Mouse (Mus musculus): Measurements from ENCODE around the gene Gtf2a1.
"Not testable (repeated sequence)": the region's sequence is repeated elsewhere in the genome, so short reads cannot be mapped to it uniquely, and the experiment has no call there.

The Gtf2a1 gene

GRCm38 (mm10) chr12:91581204-91582070 lies 8.8 kb downstream of the Gtf2a1 start:
- no peak for DNase-seq

- DNase-seq, result no peak
These were observed 10.6 kb downstream of the Gtf2a1 start for GRCm38 (mm10) chr12:91579665-91580064.

- DNase-seq, result no peak
These were observed 18.6 kb downstream of the Gtf2a1 start for GRCm38 (mm10) chr12:91571708-91572107.

GRCm38 (mm10) chr12:91569255-91569654 lies 21.0 kb downstream of the Gtf2a1 start:
- DNase-seq, result no peak

- DNase-seq, result no peak
These were observed 23.1 kb downstream of the Gtf2a1 start for GRCm38 (mm10) chr12:91567145-91567544.

GRCm38 (mm10) chr12:91558152-91558551 lies 32.1 kb downstream of the Gtf2a1 start:
- not testable (repeated sequence) for DNase-seq

- not testable (repeated sequence) for DNase-seq
These were observed 32.8 kb downstream of the Gtf2a1 start for GRCm38 (mm10) chr12:91557358-91558005.

GRCm38 (mm10) chr12:91551773-91552526 lies 38.3 kb downstream of the Gtf2a1 start:
- peak; percentile 72 to 85 for DNase-seq

GRCm38 (mm10) chr12:91549471-91549870 lies 40.8 kb downstream of the Gtf2a1 start:
- DNase-seq, result peak; percentile 5 to 25

GRCm38 (mm10) chr12:91540202-91540601 lies 50.1 kb downstream of the Gtf2a1 start:
- no peak for DNase-seq

GRCm38 (mm10) chr12:91534514-91534913 lies 55.8 kb downstream of the Gtf2a1 start:
- DNase-seq, result no peak

- DNase-seq, result no peak
These were observed 66.7 kb downstream of the Gtf2a1 start for GRCm38 (mm10) chr12:91523626-91524025.

- DNase-seq, result no peak
These were observed 72.5 kb downstream of the Gtf2a1 start for GRCm38 (mm10) chr12:91517808-91518207.

GRCm38 (mm10) chr12:91513980-91514379 lies 76.3 kb downstream of the Gtf2a1 start:
- DNase-seq, result no peak

GRCm38 (mm10) chr12:91511766-91512165 lies 78.5 kb downstream of the Gtf2a1 start:
- no peak for DNase-seq

Data from lung, postnatal 4 days (tissue).